Comparison of ENCODE assay signal across 21 mouse cellular contexts in genomic region chr14:21356286-21356685, GRCm38 (mm10).
"Had no signal": no experiment of that assay in that cellular context is flagged by ENCODE, and none has a peak within 500 bp of the region (broad histone marks: within the 10 kb centered on the region; RNA-seq: fewer than 3 reads in every experiment).

No protein-coding gene starts in this region.

- H3K9me3 ChIP-seq: kidney, embryonic 15.5 days; limb, embryonic 15.5 days; midbrain, embryonic 12.5 days; midbrain, embryonic 15.5 days; neural tube, embryonic 12.5 days; neural tube, embryonic 15.5 days had no signal

- H3K4me2 ChIP-seq: kidney, embryonic 15.5 days; limb, embryonic 15.5 days; liver, embryonic 11.5 days; midbrain, embryonic 12.5 days; midbrain, embryonic 15.5 days; neural tube, embryonic 12.5 days; neural tube, embryonic 15.5 days had no signal

- H3K27me3 ChIP-seq: kidney, embryonic 15.5 days; limb, embryonic 15.5 days; midbrain, embryonic 12.5 days; midbrain, embryonic 15.5 days; neural tube, embryonic 12.5 days; neural tube, embryonic 15.5 days had no signal

- DNase-seq: kidney, adult 2 months; kidney, postnatal 14 days; kidney, postnatal 4 days; left cerebral cortex, postnatal 4 days; liver, postnatal 0 days; lung, postnatal 14 days; right cerebral cortex, adult 18-20 months; right cerebral cortex, postnatal 14 days; right cerebral cortex, postnatal 4 days; thymus, postnatal 36 days had no signal

- H3K4me1 ChIP-seq: neural tube, embryonic 12.5 days; neural tube, embryonic 15.5 days had no signal

- H3K36me3 ChIP-seq: kidney, embryonic 15.5 days; limb, embryonic 15.5 days; midbrain, embryonic 12.5 days; midbrain, embryonic 15.5 days; neural tube, embryonic 12.5 days; neural tube, embryonic 15.5 days had no signal

- ATAC-seq: hindbrain, embryonic 16.5 days; intestine, postnatal 0 days; liver, postnatal 0 days; midbrain, embryonic 15.5 days had no signal

- H3K9ac ChIP-seq: kidney, embryonic 15.5 days; limb, embryonic 15.5 days; liver, embryonic 14.5 days; liver, postnatal 0 days; midbrain, embryonic 12.5 days; midbrain, embryonic 15.5 days; neural tube, embryonic 12.5 days; neural tube, embryonic 15.5 days had no signal

- H3K4me3 ChIP-seq: kidney, embryonic 15.5 days; limb, embryonic 15.5 days; midbrain, embryonic 12.5 days; midbrain, embryonic 15.5 days; neural tube, embryonic 12.5 days; neural tube, embryonic 15.5 days had no signal

- H3K27ac ChIP-seq: kidney, embryonic 15.5 days; liver, embryonic 14.5 days; macrophage; midbrain, embryonic 12.5 days; midbrain, embryonic 15.5 days; neural tube, embryonic 12.5 days; neural tube, embryonic 15.5 days had no signal
